Mouse (Mus musculus) activated CD4-positive, CD25-positive, alpha-beta regulatory T cell (primary cell): ENCODE data around the gene Gm7271. TPM values are rescaled to one million over a fixed set of nuclear protein-coding genes. Genes with fewer than 3 reads are reported as not detected.

Experiments used
- polyA plus RNA-seq, 2 experiments: library from polyadenylated mRNA; unstranded; fragments of 100-300 nt; shearing (Covaris generic); gene quantifications; one replicate each; pipeline ENCODE4 v1.2.1; 2017

Gene Gm7271
- not detected for polyA plus RNA-seq

GRCm38 (mm10) chr5:76483811-76484210 is at the start of gene Gm7271:
Gene Gm7271 (plus strand): TSS chr5:76484040.

GRCm38 (mm10) chr5:76529040-76529703 is 45.3 kb downstream of the Gm7271 start, which contains the start of gene Exoc1:
Gene Exoc1 (plus strand): TSS chr5:76529311.

Other genes starting within 250 kb of the Gm7271 start
- 10 to 100 TPM; 10.0 to 14.0 TPM for gene Clock, start 179.2 kb upstream of the Gm7271 start, polyA plus RNA-seq
- gene Pdcl2, start 152.9 kb upstream of the Gm7271 start, polyA plus RNA-seq, result not detected
- gene Nmu, start 120.3 kb upstream of the Gm7271 start, polyA plus RNA-seq, result not detected
- 10 to 100 TPM; 39.2 to 40.3 TPM for gene Exoc1, start 45.3 kb downstream of the Gm7271 start, polyA plus RNA-seq
- gene Cep135, start 104.7 kb downstream of the Gm7271 start, polyA plus RNA-seq, result 10 to 100 TPM; 10.5 to 13.3 TPM
- under 1 TPM; 0.04 to 0.57 TPM for gene C530008M17Rik, start 172.5 kb downstream of the Gm7271 start, polyA plus RNA-seq